Mouse (Mus musculus) forebrain, embryonic 15.5 days (tissue): Measurements from ENCODE around the gene Gm38392. TPM values are rescaled to one million over a fixed set of nuclear protein-coding genes. Genes with fewer than 3 reads are reported as not detected.

ENCODE experiments used
- ATAC-seq: fragments of 200-750 bp; cut with Nextera tagmentation; replicated peaks from 2 replicates; pipeline ENCODE4 v1.8.0; 2017; ENCODE audit warnings: mild to moderate bottlenecking, moderate TSS enrichment, moderate library complexity
- H3K27ac ChIP-seq: fragments of 300-500 bp; sonication (generic); replicated peaks from 2 replicates; pipeline ENCODE4 v1.5.1; 2015; ENCODE audit warnings: mild to moderate bottlenecking, inconsistent platforms
- H3K27me3 ChIP-seq: fragments of 300-500 bp; sonication (generic); 2 replicates; pipeline ENCODE4 v1.6.1; 2015; ENCODE audit warnings: inconsistent platforms
- H3K36me3 ChIP-seq: fragments of 300-500 bp; sonication (generic); 2 replicates; pipeline ENCODE4 v1.6.1; 2015; ENCODE audit warnings: mild to moderate bottlenecking, inconsistent platforms
- H3K4me1 ChIP-seq: fragments of 300-500 bp; sonication (generic); 2 replicates; pipeline ENCODE4 v1.6.1; 2015; ENCODE audit warnings: inconsistent platforms
- H3K4me2 ChIP-seq: fragments of 300-500 bp; sonication (generic); replicated peaks from 2 replicates; pipeline ENCODE4 v1.6.1; 2015; ENCODE audit warnings: mild to moderate bottlenecking, inconsistent platforms
- H3K4me3 ChIP-seq: fragments of 300-500 bp; sonication (generic); 2 replicates; pipeline ENCODE4 v1.5.1; 2015; ENCODE audit warnings: mild to moderate bottlenecking, inconsistent platforms
- H3K9ac ChIP-seq: fragments of 300-500 bp; sonication (generic); replicated peaks from 2 replicates; pipeline ENCODE4 v1.6.1; 2015; ENCODE audit warnings: mild to moderate bottlenecking, inconsistent platforms
- H3K9me3 ChIP-seq: fragments of 300-500 bp; sonication (generic); 2 replicates; pipeline ENCODE4 v1.6.1; 2016; ENCODE audit warnings: inconsistent platforms
- WGBS: fragments of 180-500 bp; shearing (Covaris S2); methylation state at CpG from one replicate; pipeline ENCODE4 v1.1.7; 2015; ENCODE audit warnings: mixed read lengths; 5-methylcytosine and 5-hydroxymethylcytosine counted together
- polyA plus RNA-seq: library from polyadenylated mRNA; unstranded; fragments of >200 nt; fragmentation: Nextera tagmentation; extraction: Ambion mirVana; gene quantifications from 2 replicates; pipeline ENCODE4 v1.2.1, GENCODE M21; 2015

The Gm38392 gene
- polyA plus RNA-seq, 1 experiment from 2014 or later, result not detected

GRCm38 (mm10) chr3:88220842-88221241, 66.2 kb downstream of the Gm38392 start:
- peaks cover 39% of the 10 kb centered on the region for H3K36me3 ChIP-seq
- 10% methylated on average over 6 of the region's 6 CpGs for WGBS
- H3K9ac ChIP-seq, result peak overlapping the region; percentile 93
- H3K9me3 ChIP-seq, result no peaks in the 10 kb centered on the region
- H3K4me2 ChIP-seq, result peak overlapping the region; percentile 96
- peak overlapping the region; percentile 99 for H3K27ac ChIP-seq
- no peaks in the 10 kb centered on the region for H3K27me3 ChIP-seq
- H3K4me1 ChIP-seq, result peaks cover 85% of the 10 kb centered on the region
- H3K4me3 ChIP-seq, result peak overlapping the region; percentile 82
- no peak for ATAC-seq

- H3K4me2 ChIP-seq, result peak overlapping the region; percentile 96
- 0 out of 2 replicates have a peak, but pooled peaks have one; percentile 15 for ATAC-seq
- H3K27me3 ChIP-seq, result no peaks in the 10 kb centered on the region
- WGBS, result 2% methylated on average over 9 of the region's 9 CpGs
- H3K27ac ChIP-seq, result peak overlapping the region; percentile 99
- peaks cover 80% of the 10 kb centered on the region for H3K4me1 ChIP-seq
- peak overlapping the region; percentile 93 for H3K9ac ChIP-seq
- H3K4me3 ChIP-seq, result peak overlapping the region; percentile 82
- H3K36me3 ChIP-seq, result peaks cover 33% of the 10 kb centered on the region
- no peaks in the 10 kb centered on the region for H3K9me3 ChIP-seq
These were observed 67.1 kb downstream of the Gm38392 start for GRCm38 (mm10) chr3:88219940-88220339.

GRCm38 (mm10) chr3:88217679-88218078, 69.3 kb downstream of the Gm38392 start:
- Histone ChIP-seq H3K27me3 (no peaks in the 10 kb centered on the region), H3K9me3 (no peaks in the 10 kb centered on the region), H3K4me1 (peaks cover 66% of the 10 kb centered on the region), H3K36me3 (peaks cover 12% of the 10 kb centered on the region; the same call in 1 of the 2 replicates), H3K4me2 (peak overlapping the region; percentile 96), H3K27ac (peak overlapping the region; percentile 99), H3K9ac (peak overlapping the region; percentile 93), H3K4me3 (peak overlapping the region; percentile 82)
- WGBS, result 7% methylated on average over 1 of the region's 2 CpGs
- ATAC-seq, result no peak

GRCm38 (mm10) chr3:88216534-88217326, 70.3 kb downstream of the Gm38392 start:
- Histone ChIP-seq H3K4me2 (peak overlapping the region; percentile 96), H3K36me3 (peaks cover 12% of the 10 kb centered on the region; the same call in 1 of the 2 replicates), H3K27ac (peak overlapping the region; percentile 99), H3K9me3 (no peaks in the 10 kb centered on the region), H3K27me3 (no peaks in the 10 kb centered on the region), H3K4me1 (peaks cover 66% of the 10 kb centered on the region), H3K4me3 (peak overlapping the region; percentile 82), H3K9ac (peak overlapping the region; percentile 93)
- ATAC-seq, result no peak
- 9% methylated on average over 7 of the region's 7 CpGs for WGBS

- H3K27me3 ChIP-seq, result no peaks in the 10 kb centered on the region
- 8% methylated on average over 6 of the region's 6 CpGs for WGBS
- peak overlapping the region; percentile 82 for H3K4me3 ChIP-seq
- peaks cover 12% of the 10 kb centered on the region; the same call in 1 of the 2 replicates for H3K36me3 ChIP-seq
- peak overlapping the region; percentile 93 for H3K9ac ChIP-seq
- H3K4me2 ChIP-seq, result peak overlapping the region; percentile 96
- H3K9me3 ChIP-seq, result no peaks in the 10 kb centered on the region
- H3K4me1 ChIP-seq, result peaks cover 65% of the 10 kb centered on the region
- no peak for ATAC-seq
- H3K27ac ChIP-seq, result peak overlapping the region; percentile 99
These were observed 70.9 kb downstream of the Gm38392 start for GRCm38 (mm10) chr3:88216116-88216515.

- no peaks in the 10 kb centered on the region for H3K9me3 ChIP-seq
- no peaks in the 10 kb centered on the region for H3K27me3 ChIP-seq
- peaks cover 65% of the 10 kb centered on the region for H3K4me1 ChIP-seq
- H3K9ac ChIP-seq, result peak overlapping the region; percentile 93
- H3K36me3 ChIP-seq, result peaks cover 9% of the 10 kb centered on the region; the same call in 1 of the 2 replicates
- 4% methylated on average over 23 of the region's 23 CpGs for WGBS
- peak overlapping the region; percentile 99 for H3K27ac ChIP-seq
- peak overlapping the region; percentile 96 for H3K4me2 ChIP-seq
- peak overlapping the region; percentile 82 for H3K4me3 ChIP-seq
- ATAC-seq, result no peak
These were observed 71.4 kb downstream of the Gm38392 start for GRCm38 (mm10) chr3:88215553-88216004.

- Histone ChIP-seq H3K4me1 (peaks cover 65% of the 10 kb centered on the region), H3K27me3 (no peaks in the 10 kb centered on the region), H3K4me2 (peak overlapping the region; percentile 96), H3K9me3 (no peaks in the 10 kb centered on the region), H3K27ac (peak overlapping the region; percentile 99), H3K9ac (peak overlapping the region; percentile 93), H3K36me3 (peaks cover 6% of the 10 kb centered on the region; the same call in 1 of the 2 replicates), H3K4me3 (peak overlapping the region; percentile 82)
- ATAC-seq, result no peak
- WGBS, result 4% methylated on average over 48 of the region's 48 CpGs
These were observed 71.9 kb downstream of the Gm38392 start for GRCm38 (mm10) chr3:88214971-88215552.

- H3K27me3 ChIP-seq, result no peaks in the 10 kb centered on the region
- WGBS, result 3% methylated on average over 42 of the region's 42 CpGs
These were observed 72.6 kb downstream of the Gm38392 start for GRCm38 (mm10) chr3:88214197-88214938.

GRCm38 (mm10) chr3:88213019-88213418, 74.0 kb downstream of the Gm38392 start:
- H3K27ac ChIP-seq, result peak overlapping the region; percentile 99
- peaks cover 47% of the 10 kb centered on the region for H3K4me1 ChIP-seq

More at GRCm38 (mm10) chr3:88214197-88214938, 72.6 kb downstream of the Gm38392 start:
- Histone ChIP-seq H3K9me3 (no peaks in the 10 kb centered on the region), H3K4me3 (peak overlapping the region; percentile 82), H3K36me3 (peaks cover 5% of the 10 kb centered on the region; the same call in 1 of the 2 replicates), H3K9ac (peak overlapping the region; percentile 93), H3K4me1 (peaks cover 59% of the 10 kb centered on the region), H3K4me2 (peak overlapping the region; percentile 96), H3K27ac (peak overlapping the region; percentile 99)
- peak; percentile 89 for ATAC-seq

GRCm38 (mm10) chr3:88212356-88212755, 74.7 kb downstream of the Gm38392 start:
- peak overlapping the region; percentile 82 for H3K4me3 ChIP-seq
- peak overlapping the region; percentile 96 for H3K4me2 ChIP-seq
- no peaks in the 10 kb centered on the region for H3K9me3 ChIP-seq
- peaks cover 4% of the 10 kb centered on the region; the same call in 1 of the 2 replicates for H3K36me3 ChIP-seq
- no peak for ATAC-seq
- H3K4me1 ChIP-seq, result peaks cover 43% of the 10 kb centered on the region
- peak overlapping the region; percentile 99 for H3K27ac ChIP-seq
- WGBS, result 18% methylated on average over 1 of the region's 1 CpGs
- H3K9ac ChIP-seq, result peak overlapping the region; percentile 93
- no peaks in the 10 kb centered on the region for H3K27me3 ChIP-seq

More at GRCm38 (mm10) chr3:88213019-88213418, 74.0 kb downstream of the Gm38392 start:
- no peak for ATAC-seq
- no peaks in the 10 kb centered on the region for H3K9me3 ChIP-seq
- H3K4me2 ChIP-seq, result peak overlapping the region; percentile 96
- H3K9ac ChIP-seq, result peak overlapping the region; percentile 93
- H3K4me3 ChIP-seq, result peak overlapping the region; percentile 82
- WGBS, result 7% methylated on average over 2 of the region's 2 CpGs
- no peaks in the 10 kb centered on the region for H3K27me3 ChIP-seq
- peaks cover 4% of the 10 kb centered on the region; the same call in 1 of the 2 replicates for H3K36me3 ChIP-seq

GRCm38 (mm10) chr3:88210918-88211317, 76.1 kb downstream of the Gm38392 start:
- H3K27me3 ChIP-seq, result no peaks in the 10 kb centered on the region
- H3K36me3 ChIP-seq, result peaks cover 4% of the 10 kb centered on the region; the same call in 1 of the 2 replicates
- H3K27ac ChIP-seq, result peak overlapping the region; percentile 99
- peaks cover 47% of the 10 kb centered on the region for H3K4me1 ChIP-seq
- H3K9ac ChIP-seq, result peak overlapping the region; percentile 93
- H3K9me3 ChIP-seq, result no peaks in the 10 kb centered on the region
- ATAC-seq, result no peak
- peak overlapping the region; percentile 82 for H3K4me3 ChIP-seq
- 10% methylated on average over 2 of the region's 2 CpGs for WGBS
- H3K4me2 ChIP-seq, result peak overlapping the region; percentile 96
